Mouse (Mus musculus): Measurements from ENCODE around the gene Gm364. TPM values are rescaled to one million over a fixed set of nuclear protein-coding genes. Genes with fewer than 3 reads are reported as not detected.

Gm364 gene
- polyA plus RNA-seq, 1 experiment: not detected

DNA sequence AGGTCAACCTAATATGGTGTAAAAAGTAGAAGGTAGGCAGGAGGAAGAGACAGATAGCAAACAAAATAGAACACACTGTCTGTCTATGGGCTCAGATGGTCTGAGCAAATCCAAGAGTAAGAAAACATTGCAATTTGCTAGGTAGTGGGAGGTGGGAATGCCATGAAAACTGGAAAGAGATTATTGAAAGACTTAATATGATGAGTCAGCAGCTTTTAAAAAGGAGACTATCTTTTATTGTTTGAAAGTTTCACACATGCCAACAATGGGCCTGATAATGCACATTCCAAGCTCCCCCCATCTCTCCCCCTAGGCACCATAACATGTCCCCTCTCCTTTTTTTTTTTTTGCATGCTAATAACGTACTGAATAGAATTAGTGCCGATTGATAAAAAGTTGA is 24.9 kb downstream of the Gm364 start:
- Histone ChIP-seq H3K27ac (ENCODE audit: insufficient read depth, low read length) (no peak overlapping the region), H3K4me3 (ENCODE audit: extremely low read depth, insufficient read depth, insufficient read length) (no peak overlapping the region), H3K4me1 (ENCODE audit: control insufficient read depth, insufficient read depth, insufficient read length) (no peaks in the 10 kb centered on the region), H3K27me3 (ENCODE audit: control insufficient read depth, insufficient read depth, low read length) (no peaks in the 10 kb centered on the region), H3K36me3 (ENCODE audit: control insufficient read depth, insufficient read depth, low read length) (no peaks in the 10 kb centered on the region)
- no peak for DNase-seq (ENCODE audit: low read depth in 1 of 2, low spot score in 2 of 2)
- TF ChIP-seq POLR2A (IDR thresholded peaks at IDR 0.05; ENCODE audit: low read depth, low read length) (no peak), CTCF (IDR thresholded peaks at IDR 0.05; ENCODE audit: extremely low read depth, insufficient read depth, insufficient read length, insufficient replicate concordance) (no peak)
- WGBS: 87% methylated on average over 2 of the region's 2 CpGs

DNA sequence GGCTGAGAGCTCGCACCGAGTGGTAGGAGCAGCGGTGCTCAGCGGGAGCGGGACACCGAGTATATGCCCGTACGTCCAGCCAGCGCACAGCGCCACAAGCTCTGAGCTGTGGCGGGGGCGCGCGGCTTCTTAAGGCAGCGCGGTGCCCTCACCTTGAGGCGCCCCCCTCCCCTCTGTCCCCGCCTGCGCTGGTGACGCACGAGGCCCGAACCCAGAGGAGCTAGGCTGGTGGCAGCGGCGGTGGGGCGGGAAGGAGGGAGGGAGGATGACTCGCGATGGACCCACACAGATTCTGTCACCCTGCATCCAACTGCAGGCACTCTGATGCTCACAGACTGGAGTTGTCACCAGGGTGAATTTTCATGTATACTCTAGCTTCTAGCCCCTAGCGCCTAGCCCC is 94.7 kb downstream of the Gm364 start, which contains the start of gene Gpr101:
Gpr101 (minus strand) TSS at position 124 of the 400 bp plus-strand sequence.
- no peak within 1 kb of the TSS for H3K27ac ChIP-seq (ENCODE audit: insufficient read depth, low read length)
- no peak within 1 kb of the TSS for H3K4me3 ChIP-seq (ENCODE audit: extremely low read depth, insufficient read depth, insufficient read length)
- 17% methylated on average over 23 of the region's 28 CpGs for WGBS
- H3K4me1 ChIP-seq (ENCODE audit: control insufficient read depth, insufficient read depth, insufficient read length): no peaks in the 10 kb centered on the region
- no peaks in the 10 kb centered on the region for H3K27me3 ChIP-seq (ENCODE audit: control insufficient read depth, insufficient read depth, low read length)
- DNase-seq (ENCODE audit: low read depth in 1 of 2, low spot score in 2 of 2): no peak
- TF ChIP-seq POLR2A (IDR thresholded peaks at IDR 0.05; ENCODE audit: low read depth, low read length) (no peak), CTCF (IDR thresholded peaks at IDR 0.05; ENCODE audit: extremely low read depth, insufficient read depth, insufficient read length, insufficient replicate concordance) (no peak)
- no peaks in the 10 kb centered on the region for H3K36me3 ChIP-seq (ENCODE audit: control insufficient read depth, insufficient read depth, low read length)

DNA sequence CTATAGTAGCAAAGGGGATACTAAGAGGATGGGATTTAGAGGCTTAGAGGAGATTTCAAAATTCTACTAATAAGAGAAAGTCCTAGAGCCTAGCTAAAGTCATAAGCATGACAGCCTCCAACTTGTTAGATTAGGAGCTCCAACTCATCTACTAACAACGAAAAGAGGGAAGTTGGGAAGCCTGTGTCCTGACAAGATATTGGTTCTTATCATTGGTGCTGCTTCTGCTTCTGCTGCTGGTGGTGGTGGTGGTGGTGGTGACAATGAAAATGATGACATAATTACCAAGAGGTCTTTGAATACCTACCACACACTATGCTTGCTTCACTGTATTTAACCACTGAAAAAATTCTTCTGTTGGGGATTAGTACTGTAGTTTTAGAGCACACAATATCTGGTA is 97.3 kb downstream of the Gm364 start:
- Histone ChIP-seq H3K27ac (ENCODE audit: insufficient read depth, low read length) (no peak overlapping the region), H3K36me3 (ENCODE audit: control insufficient read depth, insufficient read depth, low read length) (no peaks in the 10 kb centered on the region), H3K27me3 (ENCODE audit: control insufficient read depth, insufficient read depth, low read length) (no peaks in the 10 kb centered on the region), H3K4me1 (ENCODE audit: control insufficient read depth, insufficient read depth, insufficient read length) (no peaks in the 10 kb centered on the region), H3K4me3 (ENCODE audit: extremely low read depth, insufficient read depth, insufficient read length) (no peak overlapping the region)
- DNase-seq (ENCODE audit: low read depth in 1 of 2, low spot score in 2 of 2): no peak
- TF ChIP-seq CTCF (IDR thresholded peaks at IDR 0.05; ENCODE audit: extremely low read depth, insufficient read depth, insufficient read length, insufficient replicate concordance) (no peak), POLR2A (IDR thresholded peaks at IDR 0.05; ENCODE audit: low read depth, low read length) (no peak)
- WGBS: 67% methylated on average over 1 of the region's 1 CpGs

DNA sequence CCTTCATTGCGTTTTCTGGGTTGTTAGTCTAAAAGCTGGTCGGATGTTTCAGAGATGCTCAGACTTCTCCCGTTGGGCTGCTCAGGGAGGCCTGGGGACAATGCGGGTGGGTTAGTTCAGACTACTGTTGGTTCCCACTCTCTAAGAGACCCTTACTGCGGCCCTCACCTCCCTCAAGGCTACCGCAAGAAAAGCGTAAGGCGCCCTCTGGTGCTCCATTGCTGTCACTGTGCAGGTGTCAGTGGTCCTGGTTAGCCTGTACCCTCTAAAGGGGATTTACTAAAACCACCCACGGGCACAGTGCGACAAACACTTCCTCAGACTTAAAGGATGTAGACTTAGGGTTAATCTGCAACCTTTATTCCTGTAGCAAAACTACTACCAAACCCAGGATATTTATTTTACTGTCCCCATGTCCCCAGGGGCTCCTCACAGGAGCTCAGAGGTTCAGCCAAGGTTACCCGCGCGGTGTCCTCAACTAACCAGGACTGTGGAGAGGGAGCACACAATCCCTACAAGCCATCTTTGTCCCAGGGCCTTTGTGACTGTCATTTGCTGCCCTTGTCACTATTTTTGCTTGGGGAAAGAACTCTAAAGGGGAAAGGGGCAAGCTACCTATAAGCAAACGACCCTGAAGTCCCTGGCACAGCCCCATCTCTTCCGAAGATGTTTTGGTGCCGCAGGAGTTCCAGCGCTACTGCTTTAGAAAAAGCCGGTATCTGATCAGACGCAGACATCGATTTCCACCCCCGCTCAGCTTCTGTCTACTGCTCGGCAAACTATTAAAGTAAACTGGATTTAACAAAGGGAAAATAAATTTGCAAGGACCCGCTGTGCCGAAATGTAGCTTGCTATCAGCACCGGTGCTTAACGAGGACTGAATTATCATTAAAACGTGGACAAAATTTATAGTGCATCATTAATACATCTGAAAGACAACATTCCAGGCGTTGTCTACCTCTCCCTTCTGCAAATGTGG is 112.5 kb downstream of the Gm364 start:
- Histone ChIP-seq H3K27me3 (ENCODE audit: control insufficient read depth, insufficient read depth, low read length) (no peaks in the 10 kb centered on the region), H3K36me3 (ENCODE audit: control insufficient read depth, insufficient read depth, low read length) (no peaks in the 10 kb centered on the region), H3K4me3 (ENCODE audit: extremely low read depth, insufficient read depth, insufficient read length) (no peak overlapping the region), H3K4me1 (ENCODE audit: control insufficient read depth, insufficient read depth, insufficient read length) (no peaks in the 10 kb centered on the region), H3K27ac (ENCODE audit: insufficient read depth, low read length) (no peak overlapping the region)
- no peak for DNase-seq (ENCODE audit: low read depth in 1 of 2, low spot score in 2 of 2)
- TF ChIP-seq CTCF (IDR thresholded peaks at IDR 0.05; ENCODE audit: extremely low read depth, insufficient read depth, insufficient read length, insufficient replicate concordance): no peak
- TF ChIP-seq POLR2A (IDR thresholded peaks at IDR 0.05; ENCODE audit: low read depth, low read length): no peak
- 48% methylated on average over 28 of the region's 28 CpGs for WGBS

Other genes with a start within 250 kb of the Gm364 start
- gene Cd40lg, start 197.0 kb upstream of the Gm364 start, polyA plus RNA-seq (2012; rRNA removed): 1.6 and 1.9 TPM in 2 replicates
- 26.3 and 31.8 TPM in 2 replicates for gene Arhgef6, start 70.4 kb upstream of the Gm364 start, polyA plus RNA-seq (2012; rRNA removed)
- 7.9 and 8.2 TPM in 2 replicates for gene Rbmx, start 16.1 kb upstream of the Gm364 start, polyA plus RNA-seq (2012; rRNA removed)
- gene Gpr101, start 94.6 kb downstream of the Gm364 start, polyA plus RNA-seq (2012; rRNA removed): not detected in 2 replicates